8 mouse cellular contexts compared by ENCODE assay signal in genomic region chr8:84831490-84831889, GRCm38 (mm10). TPM values are rescaled to one million over a fixed set of nuclear protein-coding genes. Genes with fewer than 3 reads are reported as not detected.
DNase-seq lines count a peak whose midpoint lies in the region; ATAC-seq and TF ChIP-seq lines count a peak whose summit lies in the region.

Gadd45gip1 (plus strand) TSS chr8:84831522.

- peak; percentile 71 for ATAC-seq in common myeloid progenitor, adult 5-6 weeks (replicated peaks; ENCODE audit: low read depth, poor library complexity, severe bottlenecking)
- ATAC-seq in kidney, postnatal 0 days (replicated peaks; ENCODE audit: low FRiP score, low read depth): no peak
- no peak for ATAC-seq in lung, embryonic 16.5 days (ENCODE audit: low read depth)
- no peak for ATAC-seq in frontal cortex, adult (ENCODE audit: low TSS enrichment)

- H3K9ac ChIP-seq in kidney, postnatal 0 days (ENCODE audit: low read depth, low read length): peak within 1 kb of the TSS; percentile 96
- H3K9ac ChIP-seq in lung, embryonic 16.5 days (ENCODE audit: low read length): peak within 1 kb of the TSS; percentile 99

- peak within 1 kb of the TSS; percentile 65 for H3K4me2 ChIP-seq in kidney, postnatal 0 days (ENCODE audit: low read length)
- peak within 1 kb of the TSS; percentile 52 for H3K4me2 ChIP-seq in lung, embryonic 16.5 days (ENCODE audit: low read depth, low read length)

- H3K36me3 ChIP-seq in testis, adult 2 months (ENCODE audit: control insufficient read depth, insufficient read depth, low read length): no peaks in the 10 kb centered on the region
- H3K36me3 ChIP-seq in kidney, postnatal 0 days (ENCODE audit: insufficient read depth, low read length): peaks cover 25% of the 10 kb centered on the region
- peaks cover 10% of the 10 kb centered on the region; the same call in 1 of the 2 replicates for H3K36me3 ChIP-seq in lung, embryonic 16.5 days (ENCODE audit: control insufficient read depth, insufficient read depth, low read length)

- DNase-seq in testis, postnatal 14 days (ENCODE audit: low spot score): no peak
- DNase-seq in heart, adult 18-20 months: peak; percentile 56 to 64
- no peak for DNase-seq in kidney, postnatal 0 days (ENCODE audit: low spot score)
- peak; percentile 40 to 61 for DNase-seq in spleen, adult 18-20 months

- no peak for TF ChIP-seq POLR2A in testis, adult 2 months (IDR thresholded peaks at IDR 0.05; ENCODE audit: control insufficient read depth, low read depth, low read length)

- 84% methylated on average over 11 of the region's 11 CpGs for WGBS in kidney, postnatal 0 days
- WGBS in lung, embryonic 16.5 days: 71% methylated on average over 11 of the region's 11 CpGs

- H3K4me1 ChIP-seq in testis, adult 2 months (ENCODE audit: control insufficient read depth, insufficient read depth, low read length): peaks cover 2% of the 10 kb centered on the region
- no peaks in the 10 kb centered on the region for H3K4me1 ChIP-seq in kidney, postnatal 0 days (replicated peaks; ENCODE audit: insufficient read depth, low read length)
- peaks cover 18% of the 10 kb centered on the region for H3K4me1 ChIP-seq in lung, embryonic 16.5 days (replicated peaks; ENCODE audit: control insufficient read depth, insufficient read depth, low read length)

- H3K27me3 ChIP-seq in testis, adult 2 months (ENCODE audit: control insufficient read depth, insufficient read depth, low read length): no peaks in the 10 kb centered on the region
- no peaks in the 10 kb centered on the region for H3K27me3 ChIP-seq in kidney, postnatal 0 days (ENCODE audit: insufficient read depth, low read length)
- no peaks in the 10 kb centered on the region for H3K27me3 ChIP-seq in lung, embryonic 16.5 days (ENCODE audit: control insufficient read depth, insufficient read depth, low read depth, low read length)

- TF ChIP-seq CTCF in testis, adult 2 months (IDR thresholded peaks at IDR 0.05; ENCODE audit: control insufficient read depth, insufficient read depth, insufficient replicate concordance, low read depth, low read length): peak; percentile 32; the same call in 1 of the 2 replicates
- no peak for TF ChIP-seq CTCF in kidney, postnatal 0 days (IDR thresholded peaks at IDR 0.05; ENCODE audit: low read depth)

- H3K4me3 ChIP-seq in testis, adult 2 months (ENCODE audit: control insufficient read depth, low read depth, low read length): peak within 1 kb of the TSS; percentile 84
- H3K4me3 ChIP-seq in kidney, postnatal 0 days (replicated peaks; ENCODE audit: low read depth, low read length): peak within 1 kb of the TSS; percentile 95
- peak within 1 kb of the TSS; percentile 90 for H3K4me3 ChIP-seq in lung, embryonic 16.5 days (ENCODE audit: low read length)

- H3K9me3 ChIP-seq in kidney, postnatal 0 days (replicated peaks; ENCODE audit: low read length): no peaks in the 10 kb centered on the region
- H3K9me3 ChIP-seq in lung, embryonic 16.5 days (ENCODE audit: control insufficient read depth, low read length): no peaks in the 10 kb centered on the region

- H3K27ac ChIP-seq in testis, adult 2 months (ENCODE audit: control insufficient read depth, insufficient read depth, low read depth, low read length): peak within 1 kb of the TSS; percentile 71
- peak within 1 kb of the TSS; percentile 94 for H3K27ac ChIP-seq in kidney, postnatal 0 days
- peak within 1 kb of the TSS; percentile 94 for H3K27ac ChIP-seq in lung, embryonic 16.5 days (ENCODE audit: low read length)

RNA-seq across cellular contexts. Expression of gene Gadd45gip1, which starts in this region (rescaled TPM):
- polyA plus RNA-seq in testis, adult 2 months (2012; rRNA removed): 9.4 and 12.0 TPM in 2 replicates
- 56.5 and 63.7 TPM in 2 replicates for total RNA-seq in common myeloid progenitor, adult 5-6 weeks (2017)
- total RNA-seq in heart, adult 18-20 months (2021): 10 to 100 TPM; 31.5 to 35.7 TPM
- 51.0 and 54.3 TPM in 2 replicates for polyA plus RNA-seq in kidney, postnatal 0 days (2015; fragmentation: Nextera tagmentation; extraction: Ambion mirVana)
- 38.6 and 43.0 TPM in 2 replicates for polyA plus RNA-seq in lung, embryonic 16.5 days (2015; fragmentation: Nextera tagmentation; extraction: Ambion mirVana)

Comparison
In these comparisons a context has a peak if more than half of its experiments do, and no peak if none do; other contexts are left out.
1. DNase-seq: peak in heart, adult 18-20 months (2 of 2) and spleen, adult 18-20 months (2 of 2); none in testis, postnatal 14 days (single experiment) and kidney, postnatal 0 days (single experiment).
2. Peak in every context shown above with its lines, with median percentiles within 50 percentile points of each other: H3K27ac ChIP-seq and H3K4me3 ChIP-seq.